Comparison of ENCODE assay signal across 1 mouse cellular context in the genomic region with DNA sequence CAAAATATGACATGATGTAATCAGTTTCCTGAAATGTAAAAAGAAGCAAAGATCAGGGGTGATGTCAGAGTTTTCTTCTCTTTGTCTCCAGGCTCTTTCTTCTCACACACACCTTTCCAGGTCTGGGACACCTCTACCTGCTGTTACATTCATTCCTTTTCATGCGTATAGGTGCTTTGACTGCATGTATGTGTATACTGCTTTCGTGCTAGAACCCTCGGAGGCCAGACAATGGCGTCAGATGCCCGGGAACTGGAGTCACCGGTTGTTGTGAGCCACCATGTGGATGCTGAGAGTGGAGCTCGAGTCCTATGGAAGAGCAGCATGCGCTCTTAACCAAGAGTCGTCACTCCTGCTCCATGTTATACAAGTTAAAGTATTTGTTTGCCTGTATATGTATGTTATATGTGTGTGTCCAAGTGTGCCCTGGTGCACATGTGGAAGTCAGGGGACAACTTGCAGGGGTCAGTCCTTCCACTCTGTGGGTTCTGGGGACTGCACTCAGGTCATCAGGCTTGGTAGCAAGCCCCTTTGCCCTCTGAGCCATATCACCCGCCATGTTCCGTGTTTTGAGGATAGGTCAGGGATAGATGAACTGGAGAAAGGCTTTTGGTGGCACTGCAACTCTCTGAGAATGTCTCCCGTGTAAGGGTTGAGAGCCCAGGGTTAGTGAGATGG.
TF ChIP-seq lines count a peak whose summit lies in the region.

No protein-coding gene starts in this region.

TF ChIP-seq in MEL, 35 proteins besides CTCF, POLR2A, EP300 and RAD21:
- TF ChIP-seq POLR2AphosphoS2 (IDR thresholded peaks at IDR 0.05; ENCODE audit: low read length) (no peak), BHLHE40 (IDR thresholded peaks at IDR 0.05; ENCODE audit: borderline replicate concordance, low read depth, low read length) (no peak), MXI1 (IDR thresholded peaks at IDR 0.05; ENCODE audit: low read depth, low read length) (no peak), GATA1 (IDR thresholded peaks at IDR 0.05; ENCODE audit: low read depth, low read length) (no peak), E2F4 (IDR thresholded peaks at IDR 0.05; ENCODE audit: borderline replicate concordance, low read depth, low read length) (no peak), MYB (IDR thresholded peaks at IDR 0.05; ENCODE audit: low read depth, low read length) (no peak), JUND (IDR thresholded peaks at IDR 0.05; ENCODE audit: low read depth, low read length) (no peak), USF2 (IDR thresholded peaks at IDR 0.05; ENCODE audit: borderline replicate concordance in 1 of 2, insufficient read depth in 1 of 2, low read depth in 1 of 2, low read length in 2 of 2) (no peak), NRF1 (IDR thresholded peaks at IDR 0.05; ENCODE audit: insufficient read depth, low read depth, low read length, poor library complexity, severe bottlenecking) (no peak), NELFE (IDR thresholded peaks at IDR 0.05; ENCODE audit: low read depth, low read length) (no peak), MAZ (IDR thresholded peaks at IDR 0.05; ENCODE audit: low read depth, low read length) (no peak), CHD2 (IDR thresholded peaks at IDR 0.05; ENCODE audit: low read length) (no peak)
